Mouse (Mus musculus): ENCODE measurements around the gene 1110002E22Rik. TPM values are rescaled to one million over a fixed set of nuclear protein-coding genes. Genes with fewer than 3 reads are reported as not detected.

1110002E22Rik gene
- polyA plus RNA-seq, 1 experiment from 2014 or later: 0.19 TPM

- 98% methylated on average over 2 of the region's 2 CpGs for WGBS
Measured at GRCm38 (mm10) chr3:138121461-138121860, 56.6 kb downstream of the 1110002E22Rik start.

GRCm38 (mm10) chr3:138123842-138124241, 59.0 kb downstream of the 1110002E22Rik start:
- 90% methylated on average over 10 of the region's 10 CpGs for WGBS
- no peak overlapping the region for H3K9ac ChIP-seq
- no peaks in the 10 kb centered on the region for H3K4me1 ChIP-seq
- H3K4me3 ChIP-seq: no peak overlapping the region
- no peak for ATAC-seq (ENCODE audit: low FRiP score, low read depth)
- no peak overlapping the region for H3K4me2 ChIP-seq (replicated peaks)
- no peaks in the 10 kb centered on the region for H3K36me3 ChIP-seq
- H3K9me3 ChIP-seq: no peaks in the 10 kb centered on the region
- H3K27ac ChIP-seq: no peak overlapping the region
- H3K27me3 ChIP-seq (replicated peaks): no peaks in the 10 kb centered on the region

More at GRCm38 (mm10) chr3:138121461-138121860, 56.6 kb downstream of the 1110002E22Rik start:
- ATAC-seq (ENCODE audit: low FRiP score, low read depth): no peak
- Histone ChIP-seq H3K4me1 (no peaks in the 10 kb centered on the region), H3K4me3 (no peak overlapping the region), H3K36me3 (no peaks in the 10 kb centered on the region), H3K27me3 (replicated peaks) (no peaks in the 10 kb centered on the region), H3K9ac (no peak overlapping the region), H3K27ac (no peak overlapping the region), H3K9me3 (no peaks in the 10 kb centered on the region), H3K4me2 (replicated peaks) (no peak overlapping the region)

GRCm38 (mm10) chr3:138129110-138129509, 64.3 kb downstream of the 1110002E22Rik start:
- H3K27me3 ChIP-seq (replicated peaks): no peaks in the 10 kb centered on the region
- no peak for ATAC-seq (ENCODE audit: low FRiP score, low read depth)
- H3K36me3 ChIP-seq: no peaks in the 10 kb centered on the region
- no peak overlapping the region for H3K9ac ChIP-seq
- H3K4me2 ChIP-seq (replicated peaks): no peak overlapping the region
- 95% methylated on average over 6 of the region's 6 CpGs for WGBS
- no peak overlapping the region for H3K4me3 ChIP-seq
- H3K27ac ChIP-seq: no peak overlapping the region
- 0 out of 2 replicates have a peak, but pooled peaks cover 3% of the 10 kb centered on the region for H3K4me1 ChIP-seq
- no peaks in the 10 kb centered on the region for H3K9me3 ChIP-seq

- H3K9ac ChIP-seq: no peak overlapping the region
- 0 out of 2 replicates have a peak, but pooled peaks have one; percentile 41 for ATAC-seq (ENCODE audit: low FRiP score, low read depth)
- no peak overlapping the region for H3K4me2 ChIP-seq (replicated peaks)
- 47% methylated on average over 1 of the region's 1 CpGs for WGBS
- H3K36me3 ChIP-seq: no peaks in the 10 kb centered on the region
- no peaks in the 10 kb centered on the region for H3K9me3 ChIP-seq
- 0 out of 2 replicates have a peak, but pooled peaks cover 3% of the 10 kb centered on the region for H3K4me1 ChIP-seq
- no peak overlapping the region for H3K27ac ChIP-seq
- no peak overlapping the region for H3K4me3 ChIP-seq
- H3K27me3 ChIP-seq (replicated peaks): no peaks in the 10 kb centered on the region
Measured at GRCm38 (mm10) chr3:138130692-138131091, 65.8 kb downstream of the 1110002E22Rik start.

Other genes starting within 250 kb of the 1110002E22Rik start
- gene H2afz, start 200.6 kb upstream of the 1110002E22Rik start, polyA plus RNA-seq (2016; fragmentation: Nextera tagmentation; extraction: Ambion mirVana): 1,813 and 2,026 TPM in 2 replicates
- gene Dnajb14, start 197.4 kb upstream of the 1110002E22Rik start, polyA plus RNA-seq (2016; fragmentation: Nextera tagmentation; extraction: Ambion mirVana): 11.0 and 12.6 TPM in 2 replicates
- gene Lamtor3, start 146.5 kb upstream of the 1110002E22Rik start, polyA plus RNA-seq (2016; fragmentation: Nextera tagmentation; extraction: Ambion mirVana): 94.8 and 101 TPM in 2 replicates
- 1.6 and 2.2 TPM in 2 replicates for gene Dapp1, start 83.5 kb upstream of the 1110002E22Rik start, polyA plus RNA-seq (2016; fragmentation: Nextera tagmentation; extraction: Ambion mirVana)
- gene Gm5105, start 2.3 kb downstream of the 1110002E22Rik start, polyA plus RNA-seq (2016; fragmentation: Nextera tagmentation; extraction: Ambion mirVana): not detected in 2 replicates
- gene Trmt10a, start 78.4 kb downstream of the 1110002E22Rik start, polyA plus RNA-seq (2016; fragmentation: Nextera tagmentation; extraction: Ambion mirVana): 9.8 and 11.9 TPM in 2 replicates
- 10.2 and 10.9 TPM in 2 replicates for gene Mttp, start 79.9 kb downstream of the 1110002E22Rik start, polyA plus RNA-seq (2016; fragmentation: Nextera tagmentation; extraction: Ambion mirVana)
- gene 4930579F01Rik, start 128.8 kb downstream of the 1110002E22Rik start, polyA plus RNA-seq (2016; fragmentation: Nextera tagmentation; extraction: Ambion mirVana): not detected in 2 replicates
- gene Adh7, start 152.7 kb downstream of the 1110002E22Rik start, polyA plus RNA-seq (2016; fragmentation: Nextera tagmentation; extraction: Ambion mirVana): not detected in 2 replicates
- 2.7 and 4.6 TPM in 2 replicates for gene Adh1, start 195.9 kb downstream of the 1110002E22Rik start, polyA plus RNA-seq (2016; fragmentation: Nextera tagmentation; extraction: Ambion mirVana)
- gene Adh6a, start 248.2 kb downstream of the 1110002E22Rik start, polyA plus RNA-seq (2016; fragmentation: Nextera tagmentation; extraction: Ambion mirVana): not detected in 2 replicates

All from neural tube, embryonic 12.5 days (tissue).